Mouse (Mus musculus): ENCODE results near the gene Smoc2. TPM values are rescaled to one million over a fixed set of nuclear protein-coding genes. Genes with fewer than 3 reads are reported as not detected.

The Smoc2 gene
- polyA plus RNA-seq, 1 experiment from 2014 or later: 8.2 TPM

DNA sequence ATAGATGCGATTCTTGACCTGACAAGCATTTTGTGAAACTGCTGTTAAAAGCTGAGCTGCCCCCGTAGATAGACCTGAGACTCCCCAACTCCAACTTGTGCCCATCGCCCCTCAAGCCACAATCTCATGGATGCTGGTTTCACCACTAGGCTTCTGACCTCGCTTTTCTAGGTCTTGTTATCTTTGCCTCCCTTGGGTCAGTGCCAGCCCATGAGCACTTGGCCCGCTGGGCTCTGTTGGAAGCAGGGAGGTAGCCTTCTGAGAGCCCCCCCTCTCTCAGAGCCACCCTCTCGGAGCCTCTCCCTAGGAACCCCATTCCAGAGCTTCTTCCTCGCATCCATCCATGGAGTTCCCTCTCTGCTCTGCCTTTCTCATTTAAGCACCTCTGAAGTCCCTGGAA, 37.2 kb downstream of the Smoc2 start:
- Histone ChIP-seq H3K27me3 (ENCODE audit: control insufficient read depth, insufficient read depth, low read length) (no peaks in the 10 kb centered on the region), H3K36me3 (ENCODE audit: control insufficient read depth, insufficient read depth, low read length) (no peaks in the 10 kb centered on the region), H3K4me1 (replicated peaks; ENCODE audit: control insufficient read depth, insufficient read depth, low read length) (no peaks in the 10 kb centered on the region), H3K4me2 (ENCODE audit: low read depth, low read length, severe bottlenecking) (no peak overlapping the region), H3K4me3 (ENCODE audit: low read depth, low read length) (no peak overlapping the region), H3K9ac (ENCODE audit: low read length) (no peak overlapping the region), H3K27ac (ENCODE audit: low read depth, low read length) (no peak overlapping the region), H3K9me3 (ENCODE audit: control insufficient read depth, low read length) (no peaks in the 10 kb centered on the region)
- DNase-seq (ENCODE audit: low spot score) (no peak), ATAC-seq (replicated peaks; ENCODE audit: low FRiP score) (no peak)
- 91% methylated on average over 7 of the region's 7 CpGs for WGBS

- Histone ChIP-seq H3K36me3 (ENCODE audit: control insufficient read depth, insufficient read depth, low read length) (no peaks in the 10 kb centered on the region), H3K9ac (ENCODE audit: low read length) (no peak overlapping the region), H3K27ac (ENCODE audit: low read depth, low read length) (no peak overlapping the region), H3K4me3 (ENCODE audit: low read depth, low read length) (no peak overlapping the region), H3K9me3 (ENCODE audit: control insufficient read depth, low read length) (no peaks in the 10 kb centered on the region), H3K4me1 (replicated peaks; ENCODE audit: control insufficient read depth, insufficient read depth, low read length) (no peaks in the 10 kb centered on the region), H3K4me2 (ENCODE audit: low read depth, low read length, severe bottlenecking) (no peak overlapping the region), H3K27me3 (ENCODE audit: control insufficient read depth, insufficient read depth, low read length) (no peaks in the 10 kb centered on the region)
- no peak for ATAC-seq (replicated peaks; ENCODE audit: low FRiP score)
- no peak for DNase-seq (ENCODE audit: low spot score)
- WGBS: 81% methylated on average over 4 of the region's 4 CpGs
Observed at GRCm38 (mm10) chr17:14317439-14317838, 38.1 kb downstream of the Smoc2 start.

DNA sequence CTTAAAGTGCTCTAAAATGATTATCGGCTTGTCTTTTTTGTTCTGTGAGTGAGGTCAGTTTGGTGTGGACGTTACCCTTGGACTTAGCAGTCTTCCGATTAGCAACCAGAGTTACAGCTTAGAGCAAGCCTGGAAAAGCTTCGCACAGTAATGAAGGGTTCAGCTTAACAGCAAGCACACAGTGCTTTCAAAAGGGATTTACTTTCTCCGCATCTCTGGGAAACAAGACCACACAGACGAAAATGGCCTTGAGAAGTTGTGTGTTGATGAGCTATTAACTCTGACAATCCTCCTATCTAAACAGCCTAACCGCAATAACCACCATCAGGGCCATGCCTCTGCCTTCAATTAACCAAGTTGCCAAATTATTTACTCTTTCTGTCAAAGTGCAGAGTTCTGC, 46.9 kb downstream of the Smoc2 start:
- Histone ChIP-seq H3K27ac (ENCODE audit: low read depth, low read length) (no peak overlapping the region), H3K4me2 (ENCODE audit: low read depth, low read length, severe bottlenecking) (no peak overlapping the region), H3K4me3 (ENCODE audit: low read depth, low read length) (no peak overlapping the region), H3K36me3 (ENCODE audit: control insufficient read depth, insufficient read depth, low read length) (no peaks in the 10 kb centered on the region), H3K4me1 (replicated peaks; ENCODE audit: control insufficient read depth, insufficient read depth, low read length) (no peaks in the 10 kb centered on the region), H3K9ac (ENCODE audit: low read length) (no peak overlapping the region), H3K27me3 (ENCODE audit: control insufficient read depth, insufficient read depth, low read length) (no peaks in the 10 kb centered on the region), H3K9me3 (ENCODE audit: control insufficient read depth, low read length) (no peaks in the 10 kb centered on the region)
- 67% methylated on average over 7 of the region's 7 CpGs for WGBS
- no peak for ATAC-seq (replicated peaks; ENCODE audit: low FRiP score)
- no peak for DNase-seq (ENCODE audit: low spot score)

DNA sequence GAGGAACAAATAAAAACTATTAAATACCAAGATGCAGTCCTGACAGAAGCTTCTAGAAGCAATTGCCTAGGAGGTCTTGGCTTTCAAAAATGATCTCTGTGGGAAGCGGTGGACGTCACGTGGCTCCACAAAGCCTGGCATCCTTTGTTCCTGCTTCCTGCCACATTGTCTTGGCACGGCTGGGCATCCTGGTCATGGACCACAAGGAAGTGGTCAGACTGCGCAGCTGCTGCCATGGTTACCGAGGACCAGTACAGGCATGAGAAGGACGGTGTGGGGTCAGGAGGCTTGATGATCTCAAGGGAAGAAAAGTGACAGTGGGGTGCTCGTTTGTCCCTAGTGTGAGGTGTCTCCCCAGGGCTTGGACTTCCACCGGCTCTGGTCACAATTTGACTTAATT, 48.7 kb downstream of the Smoc2 start:
- no peaks in the 10 kb centered on the region for H3K27me3 ChIP-seq (ENCODE audit: control insufficient read depth, insufficient read depth, low read length)
- WGBS: 70% methylated on average over 9 of the region's 9 CpGs
- no peak overlapping the region for H3K4me3 ChIP-seq (ENCODE audit: low read depth, low read length)
- H3K9me3 ChIP-seq (ENCODE audit: control insufficient read depth, low read length): no peaks in the 10 kb centered on the region
- no peaks in the 10 kb centered on the region for H3K4me1 ChIP-seq (replicated peaks; ENCODE audit: control insufficient read depth, insufficient read depth, low read length)
- ATAC-seq (replicated peaks; ENCODE audit: low FRiP score): no peak
- no peak for DNase-seq (ENCODE audit: low spot score)
- no peak overlapping the region for H3K9ac ChIP-seq (ENCODE audit: low read length)
- no peaks in the 10 kb centered on the region for H3K36me3 ChIP-seq (ENCODE audit: control insufficient read depth, insufficient read depth, low read length)
- H3K27ac ChIP-seq (ENCODE audit: low read depth, low read length): no peak overlapping the region
- H3K4me2 ChIP-seq (ENCODE audit: low read depth, low read length, severe bottlenecking): no peak overlapping the region

DNA sequence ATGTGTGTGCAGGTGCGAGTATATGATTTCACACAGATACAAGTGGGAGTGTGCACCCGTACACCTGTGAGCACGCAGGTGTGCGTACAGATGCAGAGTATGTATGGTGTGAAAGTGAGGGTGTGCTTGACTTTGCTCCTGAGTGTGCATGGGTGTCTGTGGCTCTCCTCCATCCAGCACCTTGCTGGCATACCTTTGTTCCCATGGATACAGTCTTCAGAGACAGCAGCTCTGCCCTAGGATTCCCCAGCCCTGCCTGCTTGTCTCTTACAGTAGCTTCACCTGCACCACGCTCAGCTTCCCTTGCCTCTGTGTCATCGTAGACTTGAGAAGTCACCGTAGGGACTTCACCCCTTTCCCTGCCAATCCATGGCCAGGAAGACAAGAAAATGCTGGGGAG, 51.2 kb downstream of the Smoc2 start:
- Histone ChIP-seq H3K36me3 (ENCODE audit: control insufficient read depth, insufficient read depth, low read length) (no peaks in the 10 kb centered on the region), H3K27me3 (ENCODE audit: control insufficient read depth, insufficient read depth, low read length) (no peaks in the 10 kb centered on the region), H3K9me3 (ENCODE audit: control insufficient read depth, low read length) (no peaks in the 10 kb centered on the region), H3K4me3 (ENCODE audit: low read depth, low read length) (no peak overlapping the region), H3K27ac (ENCODE audit: low read depth, low read length) (no peak overlapping the region), H3K9ac (ENCODE audit: low read length) (no peak overlapping the region), H3K4me2 (ENCODE audit: low read depth, low read length, severe bottlenecking) (no peak overlapping the region), H3K4me1 (replicated peaks; ENCODE audit: control insufficient read depth, insufficient read depth, low read length) (no peaks in the 10 kb centered on the region)
- whole genome bisulfite sequencing: 91% methylated on average over 7 of the region's 7 CpGs
- DNase-seq (ENCODE audit: low spot score) (no peak), ATAC-seq (replicated peaks; ENCODE audit: low FRiP score) (no peak)

DNA sequence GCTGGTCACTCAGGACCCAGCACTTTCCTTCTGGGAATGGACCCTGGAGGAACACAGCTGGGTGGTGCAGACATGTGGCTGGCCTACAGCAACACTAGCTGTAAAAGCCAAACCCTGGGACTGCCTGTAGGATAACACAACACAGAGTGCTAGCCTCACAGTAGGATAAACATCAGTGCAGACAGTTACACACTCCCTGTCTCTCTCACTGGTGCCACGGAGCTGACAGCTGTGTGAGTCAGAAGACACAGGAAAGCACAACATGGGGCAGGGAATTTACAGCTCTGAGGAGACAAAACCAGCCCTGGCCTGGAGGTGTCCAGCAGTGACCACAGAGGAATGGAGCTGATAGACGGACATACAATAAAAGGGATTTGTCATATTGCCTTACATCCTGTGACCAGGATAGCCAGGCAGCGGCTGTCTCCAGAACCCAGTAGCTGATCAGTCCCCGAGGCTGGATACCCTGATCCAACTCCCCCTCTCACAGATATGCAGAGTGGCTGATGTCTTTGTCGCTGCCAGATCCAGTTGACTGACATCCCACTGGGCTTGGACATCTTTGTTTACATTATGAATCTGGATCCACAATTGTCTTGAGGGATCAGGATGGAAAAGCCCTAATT, 60.7 kb downstream of the Smoc2 start:
- 57% methylated on average over 5 of the region's 5 CpGs for WGBS
- no peaks in the 10 kb centered on the region for H3K27me3 ChIP-seq (ENCODE audit: control insufficient read depth, insufficient read depth, low read length)
- ATAC-seq (replicated peaks; ENCODE audit: low FRiP score) (no peak), DNase-seq (ENCODE audit: low spot score) (no peak)
- no peaks in the 10 kb centered on the region for H3K9me3 ChIP-seq (ENCODE audit: control insufficient read depth, low read length)
- H3K9ac ChIP-seq (ENCODE audit: low read length): no peak overlapping the region
- no peak overlapping the region for H3K4me2 ChIP-seq (ENCODE audit: low read depth, low read length, severe bottlenecking)
- no peaks in the 10 kb centered on the region for H3K36me3 ChIP-seq (ENCODE audit: control insufficient read depth, insufficient read depth, low read length)
- H3K4me3 ChIP-seq (ENCODE audit: low read depth, low read length): no peak overlapping the region
- H3K27ac ChIP-seq (ENCODE audit: low read depth, low read length): no peak overlapping the region
- H3K4me1 ChIP-seq (replicated peaks; ENCODE audit: control insufficient read depth, insufficient read depth, low read length): no peaks in the 10 kb centered on the region

GRCm38 (mm10) chr17:14340736-14341135, 61.4 kb downstream of the Smoc2 start:
- no peak for DNase-seq (ENCODE audit: low spot score)
- no peak overlapping the region for H3K27ac ChIP-seq (ENCODE audit: low read depth, low read length)
- 83% methylated on average over 2 of the region's 2 CpGs for WGBS
- H3K27me3 ChIP-seq (ENCODE audit: control insufficient read depth, insufficient read depth, low read length): no peaks in the 10 kb centered on the region
- no peaks in the 10 kb centered on the region for H3K9me3 ChIP-seq (ENCODE audit: control insufficient read depth, low read length)
- no peak overlapping the region for H3K4me3 ChIP-seq (ENCODE audit: low read depth, low read length)
- H3K4me1 ChIP-seq (replicated peaks; ENCODE audit: control insufficient read depth, insufficient read depth, low read length): no peaks in the 10 kb centered on the region
- H3K4me2 ChIP-seq (ENCODE audit: low read depth, low read length, severe bottlenecking): no peak overlapping the region
- no peak overlapping the region for H3K9ac ChIP-seq (ENCODE audit: low read length)
- ATAC-seq (replicated peaks; ENCODE audit: low FRiP score): no peak
- no peaks in the 10 kb centered on the region for H3K36me3 ChIP-seq (ENCODE audit: control insufficient read depth, insufficient read depth, low read length)

DNA sequence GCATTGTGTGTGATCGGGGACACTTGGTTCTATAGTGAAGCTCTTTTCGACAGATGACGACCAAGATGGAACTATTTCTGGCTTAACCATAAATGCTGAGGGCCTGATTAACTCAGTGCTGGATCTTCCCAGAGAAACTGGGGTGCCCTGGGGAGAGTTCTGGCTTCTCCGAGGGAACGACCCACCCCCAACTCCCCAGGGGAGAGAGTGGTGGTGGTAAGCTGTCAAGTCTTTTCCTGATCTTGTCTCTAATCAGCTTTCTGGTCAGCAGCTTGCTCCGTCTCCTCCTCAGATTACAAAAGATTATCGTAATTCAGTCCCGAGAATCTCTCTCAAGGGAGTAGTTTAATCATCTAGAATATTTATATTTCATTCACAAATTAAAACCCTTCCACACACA, 63.2 kb downstream of the Smoc2 start:
- Histone ChIP-seq H3K4me3 (ENCODE audit: low read depth, low read length) (no peak overlapping the region), H3K9ac (ENCODE audit: low read length) (no peak overlapping the region), H3K36me3 (ENCODE audit: control insufficient read depth, insufficient read depth, low read length) (no peaks in the 10 kb centered on the region), H3K4me2 (ENCODE audit: low read depth, low read length, severe bottlenecking) (no peak overlapping the region), H3K27me3 (ENCODE audit: control insufficient read depth, insufficient read depth, low read length) (no peaks in the 10 kb centered on the region), H3K9me3 (ENCODE audit: control insufficient read depth, low read length) (no peaks in the 10 kb centered on the region), H3K4me1 (replicated peaks; ENCODE audit: control insufficient read depth, insufficient read depth, low read length) (no peaks in the 10 kb centered on the region), H3K27ac (ENCODE audit: low read depth, low read length) (no peak overlapping the region)
- no peak for DNase-seq (ENCODE audit: low spot score)
- 62% methylated on average over 8 of the region's 8 CpGs for WGBS
- no peak for ATAC-seq (replicated peaks; ENCODE audit: low FRiP score)

- no peak for ATAC-seq (replicated peaks; ENCODE audit: low FRiP score)
- Histone ChIP-seq H3K36me3 (ENCODE audit: control insufficient read depth, insufficient read depth, low read length) (no peaks in the 10 kb centered on the region), H3K27ac (ENCODE audit: low read depth, low read length) (no peak overlapping the region), H3K4me2 (ENCODE audit: low read depth, low read length, severe bottlenecking) (no peak overlapping the region), H3K4me3 (ENCODE audit: low read depth, low read length) (no peak overlapping the region), H3K4me1 (replicated peaks; ENCODE audit: control insufficient read depth, insufficient read depth, low read length) (no peaks in the 10 kb centered on the region), H3K9me3 (ENCODE audit: control insufficient read depth, low read length) (no peaks in the 10 kb centered on the region), H3K27me3 (ENCODE audit: control insufficient read depth, insufficient read depth, low read length) (no peaks in the 10 kb centered on the region), H3K9ac (ENCODE audit: low read length) (no peak overlapping the region)
- WGBS: 95% methylated on average over 12 of the region's 12 CpGs
- no peak for DNase-seq (ENCODE audit: low spot score)
Observed at GRCm38 (mm10) chr17:14343442-14343841, 64.1 kb downstream of the Smoc2 start.
